Mouse (Mus musculus) hindbrain, embryonic 15.5 days (tissue): ENCODE data around the gene Stard3. TPM values are rescaled to one million over a fixed set of nuclear protein-coding genes. Genes with fewer than 3 reads are reported as not detected.

Experiments used
- ATAC-seq: fragments of 200-750 bp; cut with Nextera tagmentation; 2 replicates; pipeline ENCODE4 v1.8.0; 2017; ENCODE audit warnings: low read depth, moderate number of reproducible peaks, moderate TSS enrichment; ENCODE audit not compliant: low FRiP score
- H3K27ac ChIP-seq: fragments of 300-500 bp; sonication (generic); replicated peaks from 2 replicates; pipeline ENCODE4 v1.5.1; 2015; ENCODE audit warnings: mild to moderate bottlenecking, inconsistent platforms
- H3K27me3 ChIP-seq: fragments of 300-500 bp; sonication (generic); 2 replicates; pipeline ENCODE4 v1.6.1; 2015; ENCODE audit warnings: control low read depth, inconsistent platforms
- H3K36me3 ChIP-seq: fragments of 300-500 bp; sonication (generic); 2 replicates; pipeline ENCODE4 v1.6.1; 2015; ENCODE audit warnings: control low read depth, inconsistent platforms
- H3K4me1 ChIP-seq: fragments of 300-500 bp; sonication (generic); replicated peaks from 2 replicates; pipeline ENCODE4 v1.6.1; 2015; ENCODE audit warnings: control low read depth, inconsistent platforms
- H3K4me2 ChIP-seq: fragments of 300-500 bp; sonication (generic); 2 replicates; pipeline ENCODE4 v1.6.1; 2015; ENCODE audit warnings: moderate library complexity, mild to moderate bottlenecking, inconsistent platforms
- H3K4me3 ChIP-seq: fragments of 300-500 bp; sonication (generic); 2 replicates; pipeline ENCODE4 v1.5.1; 2015; ENCODE audit warnings: mild to moderate bottlenecking, inconsistent platforms
- H3K9ac ChIP-seq: fragments of 300-500 bp; sonication (generic); 2 replicates; pipeline ENCODE4 v1.6.1; 2015; ENCODE audit warnings: inconsistent platforms
- H3K9me3 ChIP-seq: fragments of 300-500 bp; sonication (generic); 2 replicates; pipeline ENCODE4 v1.6.1; 2016; ENCODE audit warnings: control low read depth, inconsistent platforms
- WGBS: fragments of 180-500 bp; shearing (Covaris S2); methylation state at CpG from one replicate; pipeline ENCODE4 v1.1.7; 2015; 5-methylcytosine and 5-hydroxymethylcytosine counted together
- polyA plus RNA-seq: library from polyadenylated mRNA; unstranded; fragments of >200 nt; fragmentation: Nextera tagmentation; extraction: Ambion mirVana; gene quantifications from 2 replicates; pipeline ENCODE4 v1.2.1, GENCODE M21; 2015

Stard3 gene
- polyA plus RNA-seq, 1 experiment from 2014 or later, result 40.3 TPM

DNA sequence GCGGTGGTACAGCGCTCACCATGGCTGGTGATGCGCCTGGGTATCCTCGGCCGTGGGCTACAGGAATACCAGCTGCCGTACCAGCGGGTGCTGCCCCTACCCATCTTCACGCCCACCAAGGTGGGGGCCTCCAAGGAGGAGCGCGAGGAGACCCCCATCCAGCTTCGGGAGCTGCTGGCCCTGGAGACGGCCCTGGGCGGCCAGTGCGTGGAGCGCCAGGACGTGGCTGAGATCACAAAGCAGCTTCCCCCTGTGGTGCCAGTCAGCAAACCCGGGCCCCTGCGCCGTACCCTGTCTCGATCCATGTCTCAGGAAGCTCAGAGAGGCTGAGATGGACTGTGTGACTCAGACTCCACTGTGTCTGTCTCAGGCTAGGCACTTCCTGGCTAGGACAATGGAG lies 26.0 kb downstream of the Stard3 start:
- peaks cover 27% of the 10 kb centered on the region for H3K27me3 ChIP-seq
- no peak overlapping the region for H3K9ac ChIP-seq
- H3K4me2 ChIP-seq, result no peak overlapping the region
- ATAC-seq, result no peak
- 73% methylated on average over 20 of the region's 20 CpGs for WGBS
- 0 out of 2 replicates have a peak, but pooled peaks cover 3% of the 10 kb centered on the region for H3K4me1 ChIP-seq
- no peak overlapping the region for H3K27ac ChIP-seq
- peaks cover 4% of the 10 kb centered on the region; the same call in 1 of the 2 replicates for H3K36me3 ChIP-seq
- no peak overlapping the region for H3K4me3 ChIP-seq
- H3K9me3 ChIP-seq, result no peaks in the 10 kb centered on the region

DNA sequence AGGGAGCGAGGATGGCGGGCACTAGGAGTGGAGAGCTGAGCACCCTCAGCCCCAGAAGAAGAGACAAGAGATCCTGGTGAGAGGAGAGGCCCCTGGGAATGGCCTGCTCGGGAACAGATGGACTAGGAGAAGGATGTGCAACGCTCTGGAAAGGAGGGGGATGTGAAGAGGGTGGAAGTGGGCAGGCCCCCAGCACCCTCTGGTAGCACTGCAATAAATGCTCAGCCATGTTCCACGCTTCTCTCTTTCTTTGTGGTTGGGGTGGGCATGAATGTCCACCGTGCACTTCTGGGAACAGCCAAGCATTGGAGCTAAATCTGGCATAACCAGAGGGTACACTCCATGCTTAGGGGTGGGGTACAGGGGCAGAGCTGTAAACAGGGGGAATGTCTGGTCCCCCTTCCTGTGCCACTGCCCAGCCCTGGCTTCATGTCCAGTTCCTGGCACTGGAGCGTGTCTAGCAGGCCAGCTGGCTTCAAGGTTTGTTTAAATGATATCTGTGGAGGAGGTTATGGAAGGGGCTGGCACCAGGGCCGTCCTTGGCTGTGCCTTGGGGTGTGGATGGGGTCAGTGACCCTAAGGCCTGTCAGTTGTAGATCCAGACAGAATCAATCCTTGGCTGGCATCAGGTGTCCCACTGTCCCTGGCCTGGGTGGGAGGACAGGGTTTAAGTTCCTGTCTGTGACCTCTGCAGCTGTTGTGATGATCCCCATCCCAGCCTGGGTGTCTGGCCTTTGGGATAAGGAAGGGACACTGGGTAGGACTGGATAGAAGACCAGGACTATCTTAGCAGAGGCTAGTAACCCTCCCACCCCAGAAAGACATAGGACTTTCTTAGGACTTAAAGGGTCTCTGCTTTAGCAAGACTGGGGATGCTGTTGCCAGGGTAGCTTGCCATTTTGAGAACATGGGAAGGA lies 26.8 kb downstream of the Stard3 start:
- Histone ChIP-seq H3K27ac (no peak overlapping the region), H3K4me3 (no peak overlapping the region), H3K36me3 (peaks cover 4% of the 10 kb centered on the region; the same call in 1 of the 2 replicates), H3K9me3 (no peaks in the 10 kb centered on the region), H3K9ac (no peak overlapping the region), H3K4me1 (0 out of 2 replicates have a peak, but pooled peaks cover 3% of the 10 kb centered on the region), H3K4me2 (no peak overlapping the region), H3K27me3 (peaks cover 31% of the 10 kb centered on the region)
- no peak for ATAC-seq
- WGBS, result 66% methylated on average over 8 of the region's 8 CpGs

DNA sequence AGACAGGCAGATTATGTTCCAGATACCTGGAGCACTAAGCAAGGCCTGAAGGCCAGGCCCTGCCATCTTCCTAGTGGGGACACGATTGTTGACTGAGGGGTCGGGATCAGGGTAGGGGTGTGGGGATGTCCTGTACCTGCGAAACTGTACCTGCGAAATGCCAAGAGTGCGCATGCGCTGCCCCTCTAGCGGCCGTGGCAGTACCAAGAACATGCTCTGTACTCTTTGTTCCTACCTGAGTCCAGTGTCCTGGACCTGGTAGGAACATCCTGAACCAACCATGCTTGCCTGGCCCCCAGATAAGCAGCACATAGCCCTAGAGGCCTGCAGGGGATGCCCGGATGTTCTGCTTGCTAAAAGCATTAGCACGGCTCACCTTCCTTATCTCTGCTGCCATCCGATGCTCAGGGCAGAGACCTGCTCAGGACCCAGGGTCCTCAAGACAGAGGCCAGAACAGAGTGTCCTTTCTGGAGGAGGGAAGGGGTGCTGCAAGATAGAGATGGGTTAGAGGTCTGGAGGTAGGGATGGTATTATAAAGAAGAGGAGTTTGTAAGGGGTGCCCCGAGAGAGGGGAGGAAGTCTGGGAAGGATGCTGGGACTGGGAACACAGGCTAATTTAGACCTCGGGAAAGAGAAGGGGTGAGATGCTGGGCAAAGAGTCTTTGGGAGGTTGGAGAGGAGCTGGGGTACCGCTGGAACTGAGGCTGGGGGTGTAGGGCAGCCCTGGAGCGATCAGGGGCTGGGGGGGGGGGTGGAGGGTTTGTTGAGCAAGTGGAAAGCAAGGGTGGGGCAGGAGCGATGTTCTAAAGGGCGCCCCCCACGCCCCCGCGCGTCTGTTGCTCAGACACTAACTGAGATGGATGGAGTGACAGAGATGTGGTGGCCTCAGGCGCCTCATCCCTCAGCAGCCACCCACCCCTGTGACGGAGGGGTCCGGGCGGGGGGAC lies 27.7 kb downstream of the Stard3 start, which contains the start of gene Pnmt:
Gene Pnmt (plus strand): TSS at position 813 of the 948 bp plus-strand sequence.
- Histone ChIP-seq H3K9me3 (no peaks in the 10 kb centered on the region), H3K27me3 (peaks cover 34% of the 10 kb centered on the region), H3K4me2 (peak within 1 kb of the TSS; percentile 33), H3K36me3 (0 out of 2 replicates have a peak, but pooled peaks cover under 1% of the 10 kb centered on the region), H3K4me1 (0 out of 2 replicates have a peak, but pooled peaks cover 3% of the 10 kb centered on the region), H3K9ac (no peak within 1 kb of the TSS), H3K4me3 (no peak within 1 kb of the TSS), H3K27ac (no peak within 1 kb of the TSS)
- 52% methylated on average over 25 of the region's 25 CpGs for WGBS
- no peak for ATAC-seq

DNA sequence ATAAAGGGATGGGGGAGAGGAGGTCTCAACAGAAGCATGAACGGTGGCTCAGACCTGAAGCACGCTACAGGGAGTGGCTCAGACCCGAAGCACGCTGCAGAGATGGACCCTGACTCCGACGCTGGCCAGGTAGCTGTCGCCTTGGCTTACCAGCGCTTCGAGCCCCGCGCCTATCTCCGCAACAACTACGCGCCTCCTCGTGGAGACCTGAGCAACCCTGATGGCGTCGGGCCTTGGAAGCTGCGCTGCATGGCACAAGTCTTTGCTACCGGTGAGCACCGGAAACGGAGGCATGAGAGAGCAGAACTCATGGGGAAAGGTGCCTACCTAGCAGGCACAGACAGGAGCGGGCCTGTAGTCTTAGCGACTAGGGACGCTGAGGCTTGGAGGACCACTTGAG lies 28.4 kb downstream of the Stard3 start:
- Histone ChIP-seq H3K27ac (no peak overlapping the region), H3K9ac (no peak overlapping the region), H3K4me3 (no peak overlapping the region), H3K27me3 (peaks cover 34% of the 10 kb centered on the region), H3K36me3 (no peaks in the 10 kb centered on the region), H3K4me2 (peak overlapping the region; percentile 33), H3K4me1 (0 out of 2 replicates have a peak, but pooled peaks cover 3% of the 10 kb centered on the region), H3K9me3 (no peaks in the 10 kb centered on the region)
- ATAC-seq, result no peak
- 24% methylated on average over 24 of the region's 24 CpGs for WGBS

DNA sequence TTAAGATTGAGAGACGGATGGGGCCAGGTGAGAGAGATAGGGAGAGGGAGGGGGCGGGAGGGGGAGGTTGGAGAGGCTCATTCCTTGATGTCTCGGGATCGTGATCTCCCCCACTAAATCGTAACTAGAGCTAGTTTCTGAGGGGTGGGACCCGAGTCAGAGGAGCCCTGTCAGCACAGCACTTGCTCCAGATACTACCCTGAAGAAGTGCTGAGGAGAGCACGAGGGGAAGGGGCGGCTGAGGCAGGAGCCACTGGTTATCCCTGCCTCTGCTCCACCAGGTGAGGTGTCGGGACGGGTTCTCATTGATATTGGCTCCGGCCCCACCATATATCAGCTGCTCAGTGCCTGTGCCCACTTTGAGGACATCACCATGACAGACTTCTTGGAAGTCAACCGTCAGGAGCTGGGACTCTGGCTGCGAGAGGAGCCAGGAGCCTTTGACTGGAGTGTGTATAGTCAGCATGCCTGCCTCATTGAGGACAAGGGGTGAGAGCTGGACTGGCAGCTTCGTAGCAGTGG lies 28.9 kb downstream of the Stard3 start:
- no peaks in the 10 kb centered on the region for H3K9me3 ChIP-seq
- peak overlapping the region; percentile 33; the same call in 1 of the 2 replicates for H3K4me2 ChIP-seq
- H3K27me3 ChIP-seq, result peaks cover 34% of the 10 kb centered on the region
- H3K9ac ChIP-seq, result no peak overlapping the region
- 61% methylated on average over 14 of the region's 14 CpGs for WGBS
- H3K36me3 ChIP-seq, result no peaks in the 10 kb centered on the region
- no peak overlapping the region for H3K27ac ChIP-seq
- 0 out of 2 replicates have a peak, but pooled peaks cover 3% of the 10 kb centered on the region for H3K4me1 ChIP-seq
- no peak for ATAC-seq
- H3K4me3 ChIP-seq, result no peak overlapping the region

DNA sequence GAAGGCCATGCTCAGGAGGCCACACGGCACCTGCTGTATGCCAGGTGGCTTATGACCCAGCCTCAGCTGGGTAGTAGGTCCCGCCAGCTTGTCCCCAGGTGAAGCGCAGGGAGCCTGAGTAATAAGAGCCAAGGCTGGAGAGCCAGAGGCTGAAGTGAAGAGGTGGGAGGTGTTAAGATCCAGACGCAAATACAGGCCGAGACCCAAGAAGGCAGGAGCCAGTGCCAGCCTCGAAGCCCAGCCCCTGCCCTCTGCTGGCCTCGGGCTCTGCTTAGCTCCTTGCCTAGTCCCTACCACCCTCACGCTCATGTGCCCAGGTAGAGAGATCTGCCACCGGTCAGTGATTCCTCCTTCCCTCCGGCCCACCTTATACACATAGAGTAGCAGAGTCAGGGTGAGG lies 30.1 kb downstream of the Stard3 start:
- no peaks in the 10 kb centered on the region for H3K36me3 ChIP-seq
- H3K27me3 ChIP-seq, result peaks cover 34% of the 10 kb centered on the region
- H3K4me3 ChIP-seq, result no peak overlapping the region
- no peaks in the 10 kb centered on the region for H3K9me3 ChIP-seq
- peaks cover 4% of the 10 kb centered on the region; the same call in 1 of the 2 replicates for H3K4me1 ChIP-seq
- ATAC-seq, result no peak
- H3K27ac ChIP-seq, result no peak overlapping the region
- WGBS, result 76% methylated on average over 10 of the region's 10 CpGs
- H3K4me2 ChIP-seq, result no peak overlapping the region
- no peak overlapping the region for H3K9ac ChIP-seq

DNA sequence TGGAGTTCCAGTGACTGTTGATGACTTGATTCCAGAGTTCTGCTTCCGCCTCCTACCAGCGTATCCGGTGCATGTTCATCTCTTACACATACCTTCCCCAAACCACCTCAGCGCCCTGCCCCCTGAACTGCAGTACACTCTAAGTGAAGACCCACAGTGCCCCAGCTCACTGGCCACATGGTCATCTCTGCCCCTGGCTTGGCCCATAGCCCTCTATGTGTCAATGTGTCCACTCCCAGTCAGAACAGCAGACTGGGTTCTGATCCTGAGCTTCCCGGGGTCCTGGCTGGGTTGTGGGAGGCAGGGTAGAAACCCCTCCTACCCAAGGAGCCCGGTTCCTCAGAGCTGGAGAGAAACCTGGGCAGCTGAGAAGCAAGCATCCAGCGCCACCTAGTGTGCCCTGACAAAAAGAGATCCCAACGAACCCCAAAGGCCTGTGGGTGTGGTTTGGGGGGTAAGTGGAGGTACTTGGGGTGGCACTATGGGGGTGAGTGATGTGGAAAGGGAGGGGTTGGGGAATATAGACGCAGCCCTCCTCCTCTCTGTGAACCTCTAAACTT lies 31.1 kb downstream of the Stard3 start:
- H3K4me3 ChIP-seq, result no peak overlapping the region
- WGBS, result 23% methylated on average over 9 of the region's 9 CpGs
- no peak for ATAC-seq
- H3K4me2 ChIP-seq, result no peak overlapping the region
- peaks cover 8% of the 10 kb centered on the region for H3K4me1 ChIP-seq
- H3K27me3 ChIP-seq, result peaks cover 34% of the 10 kb centered on the region
- H3K27ac ChIP-seq, result no peak overlapping the region
- H3K9ac ChIP-seq, result no peak overlapping the region
- H3K9me3 ChIP-seq, result no peaks in the 10 kb centered on the region
- no peaks in the 10 kb centered on the region for H3K36me3 ChIP-seq

DNA sequence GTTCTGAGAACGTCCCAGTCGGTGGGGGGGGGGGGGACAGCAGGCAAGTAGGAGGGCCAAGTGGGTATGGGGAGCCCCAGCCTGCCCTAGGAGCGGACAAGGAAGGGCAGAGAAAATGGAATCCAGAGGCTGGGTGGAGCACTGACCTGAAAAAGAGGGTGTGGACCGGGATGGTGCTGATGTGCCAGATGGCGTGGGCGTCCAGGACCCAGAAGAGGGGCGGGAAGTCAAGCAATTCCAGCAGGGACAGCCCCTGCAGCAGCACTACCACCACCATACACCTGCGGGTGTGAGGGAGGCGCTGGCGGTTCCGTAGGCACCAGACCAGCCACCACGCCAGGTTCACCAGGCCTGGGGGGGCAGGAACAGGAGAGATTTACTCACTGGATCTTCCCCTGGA lies 32.0 kb downstream of the Stard3 start:
- no peaks in the 10 kb centered on the region for H3K36me3 ChIP-seq
- no peaks in the 10 kb centered on the region for H3K9me3 ChIP-seq
- no peak overlapping the region for H3K4me2 ChIP-seq
- H3K9ac ChIP-seq, result no peak overlapping the region
- peaks cover 8% of the 10 kb centered on the region for H3K4me1 ChIP-seq
- no peak overlapping the region for H3K4me3 ChIP-seq
- peaks cover 34% of the 10 kb centered on the region for H3K27me3 ChIP-seq
- H3K27ac ChIP-seq, result no peak overlapping the region
- WGBS, result 73% methylated on average over 12 of the region's 12 CpGs
- ATAC-seq, result no peak

DNA sequence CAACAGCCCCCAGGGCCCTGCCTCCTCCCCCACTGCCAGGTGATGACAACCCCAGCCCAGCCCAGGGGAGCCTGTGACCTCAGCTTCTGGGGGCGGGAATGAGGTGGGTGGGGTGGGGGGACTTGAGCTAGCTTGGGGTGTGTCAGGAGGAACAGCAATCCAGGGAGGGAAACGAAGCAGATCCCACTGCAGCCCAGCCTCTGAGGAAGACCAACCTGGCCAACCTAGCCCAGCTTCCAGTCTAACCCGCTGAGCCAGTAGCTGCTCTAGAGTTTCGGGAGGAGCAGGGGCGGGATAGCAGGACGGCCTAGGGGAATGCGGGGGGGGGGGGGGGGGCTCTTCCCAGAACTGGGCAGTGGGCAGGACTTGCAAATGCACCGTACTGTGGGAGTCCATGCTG lies 33.9 kb downstream of the Stard3 start:
- H3K9ac ChIP-seq, result no peak overlapping the region
- H3K27ac ChIP-seq, result no peak overlapping the region
- H3K4me3 ChIP-seq, result no peak overlapping the region
- H3K4me1 ChIP-seq, result peaks cover 5% of the 10 kb centered on the region
- 20% methylated on average over 7 of the region's 8 CpGs for WGBS
- H3K27me3 ChIP-seq, result peaks cover 27% of the 10 kb centered on the region
- no peaks in the 10 kb centered on the region for H3K36me3 ChIP-seq
- no peaks in the 10 kb centered on the region for H3K9me3 ChIP-seq
- ATAC-seq, result no peak
- no peak overlapping the region for H3K4me2 ChIP-seq

DNA sequence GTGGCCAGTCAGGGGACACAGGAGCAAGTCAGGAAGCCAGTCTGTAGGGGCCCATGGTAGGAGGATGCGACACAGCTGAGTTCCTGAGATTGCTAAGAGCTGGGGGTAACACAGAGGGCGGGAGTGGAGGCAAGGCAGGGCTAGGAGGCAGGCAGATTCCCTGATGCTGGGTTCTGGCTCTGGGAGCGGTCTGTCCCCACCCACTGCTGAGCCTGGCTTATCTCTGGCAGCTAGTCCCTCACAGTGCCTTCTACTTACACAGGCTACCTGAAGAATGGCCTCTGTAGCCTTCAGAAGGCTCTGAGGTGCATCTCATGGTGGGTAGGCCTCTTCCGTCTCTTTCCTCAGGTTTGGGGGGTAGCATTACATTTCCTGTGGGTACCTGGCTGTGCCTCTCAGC lies 34.5 kb downstream of the Stard3 start:
- Histone ChIP-seq H3K4me1 (peaks cover 5% of the 10 kb centered on the region), H3K27ac (no peak overlapping the region), H3K9ac (no peak overlapping the region), H3K27me3 (peaks cover 21% of the 10 kb centered on the region), H3K4me2 (no peak overlapping the region), H3K4me3 (no peak overlapping the region), H3K36me3 (no peaks in the 10 kb centered on the region), H3K9me3 (no peaks in the 10 kb centered on the region)
- 58% methylated on average over 4 of the region's 4 CpGs for whole genome bisulfite sequencing
- no peak for ATAC-seq

DNA sequence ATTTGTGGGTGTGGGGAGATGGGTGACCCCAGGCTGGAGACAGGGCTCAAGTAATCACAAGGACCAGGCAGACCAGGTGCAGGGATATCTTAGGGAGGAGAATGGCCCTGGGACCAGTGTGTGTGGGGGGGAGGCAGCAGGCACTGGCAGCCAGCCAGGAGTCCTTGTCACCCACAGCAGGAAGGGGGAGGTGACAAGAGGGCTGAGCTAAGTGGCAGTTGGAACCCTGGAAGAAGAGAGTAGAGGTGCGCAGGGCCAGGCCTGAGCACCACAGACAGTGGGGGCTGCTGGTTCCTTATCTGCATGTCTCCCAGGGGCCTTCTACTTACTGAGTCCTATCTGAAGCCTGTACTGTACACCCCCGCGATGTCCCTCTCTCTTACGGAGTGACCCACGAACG lies 35.1 kb downstream of the Stard3 start:
- H3K9ac ChIP-seq, result no peak overlapping the region
- H3K9me3 ChIP-seq, result no peaks in the 10 kb centered on the region
- no peak overlapping the region for H3K4me2 ChIP-seq
- no peaks in the 10 kb centered on the region for H3K36me3 ChIP-seq
- 72% methylated on average over 6 of the region's 6 CpGs for WGBS
- ATAC-seq, result no peak
- H3K4me1 ChIP-seq, result peaks cover 5% of the 10 kb centered on the region
- H3K4me3 ChIP-seq, result no peak overlapping the region
- H3K27ac ChIP-seq, result no peak overlapping the region
- peaks cover 16% of the 10 kb centered on the region for H3K27me3 ChIP-seq
